Mouse (Mus musculus): ENCODE data around the gene Fgfr4. TPM values are rescaled to one million over a fixed set of nuclear protein-coding genes. Genes with fewer than 3 reads are reported as not detected.
"Not testable (repeated sequence)": the region's sequence is repeated elsewhere in the genome, so short reads cannot be mapped to it uniquely, and the experiment has no call there.

Gene Fgfr4
- total RNA-seq, 1 experiment = 1.8 TPM

DNA sequence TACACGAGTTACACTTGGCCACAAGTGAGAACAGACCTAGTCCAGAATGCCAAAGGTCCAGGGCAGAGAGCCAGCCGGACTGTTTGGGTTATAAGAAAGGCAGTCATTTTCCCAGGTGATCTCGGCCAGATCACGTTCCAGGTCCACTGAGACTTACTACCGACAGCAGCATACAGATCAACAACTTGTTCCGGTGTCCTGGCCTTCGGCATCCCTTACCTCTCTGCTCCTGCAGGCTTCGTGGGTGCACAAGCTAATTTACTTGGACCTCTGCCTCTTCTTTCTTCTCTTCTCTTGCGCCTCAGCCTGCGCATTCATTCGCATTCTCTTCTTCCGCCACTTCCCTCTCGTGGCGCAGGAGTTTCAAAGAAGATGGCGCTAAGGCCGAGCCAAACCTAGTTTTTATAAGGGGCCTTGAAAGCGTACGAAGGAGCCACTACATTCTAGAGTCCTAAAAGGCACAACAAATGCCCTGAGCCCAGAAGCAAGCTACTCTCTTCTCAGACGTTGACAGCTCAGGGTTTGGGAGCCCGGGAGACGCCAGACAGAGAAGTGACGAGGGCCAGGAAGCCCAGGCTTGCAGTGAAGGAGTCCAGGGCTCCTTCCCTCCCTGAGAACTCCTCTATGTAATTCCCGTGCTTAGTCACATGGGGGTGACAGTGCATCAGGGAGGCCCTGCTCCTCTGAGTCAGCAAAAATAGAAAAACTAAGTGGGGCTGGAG, 29.9 kb downstream of the Fgfr4 start:
- TF ChIP-seq MAFK (IDR thresholded peaks at IDR 0.05; ENCODE audit: insufficient read depth, low read depth, low read length) (peak; percentile 99), CHD2 (IDR thresholded peaks at IDR 0.05; ENCODE audit: low read depth, low read length) (no peak), HCFC1 (IDR thresholded peaks at IDR 0.05; ENCODE audit: borderline replicate concordance, insufficient read depth, low read length) (peak; percentile 34; the same call in 1 of the 2 replicates), ZC3H11A (IDR thresholded peaks at IDR 0.05; ENCODE audit: borderline replicate concordance, low read depth, low read length) (no peak), ZNF384 (IDR thresholded peaks at IDR 0.05; ENCODE audit: low read depth, low read length) (no peak)
- Histone ChIP-seq H3K36me3 (ENCODE audit: control insufficient read depth, insufficient read depth, low read length, poor library complexity, severe bottlenecking) (no peaks in the 10 kb centered on the region), H3K9me3 (ENCODE audit: control insufficient read depth, insufficient read depth, low read depth, low read length) (no peaks in the 10 kb centered on the region), H3K4me1 (ENCODE audit: control insufficient read depth in 2 of 2, insufficient read depth in 2 of 2, low read length in 2 of 2, poor library complexity in 1 of 2) (peaks cover 7 to 11% of the 10 kb centered on the region in 2 experiments), H3K27ac (ENCODE audit: insufficient read depth, low read depth, low read length, poor library complexity, severe bottlenecking) (peak overlapping the region; percentile 84), H3K9ac (ENCODE audit: insufficient read depth, low read depth, low read length, poor library complexity, severe bottlenecking) (peak overlapping the region; percentile 76), H3K4me3 (ENCODE audit: insufficient read depth in 1 of 2, low read depth in 1 of 2, low read length in 2 of 2, poor library complexity in 1 of 2, severe bottlenecking in 1 of 2) (peak overlapping the region; percentile 61 to 75)
- in situ Hi-C loops (cut with MboI; ENCODE audit: low sequenced_read_pairs in 2 of 2, unreplicated experiment in 2 of 2) = no loop called here
- DNase-seq (ENCODE audit: low read depth, low spot score) = no peak

GRCm38 (mm10) chr13:55183382-55183781, 30.9 kb downstream of the Fgfr4 start:
- H3K36me3 ChIP-seq (ENCODE audit: control insufficient read depth, insufficient read depth, low read length, poor library complexity, severe bottlenecking) = no peaks in the 10 kb centered on the region
- H3K27ac ChIP-seq (ENCODE audit: insufficient read depth, low read depth, low read length, poor library complexity, severe bottlenecking) = peak overlapping the region; percentile 11; the same call in 1 of the 2 replicates
- no peak for DNase-seq (ENCODE audit: low read depth, low spot score)
- H3K4me3 ChIP-seq (ENCODE audit: insufficient read depth in 1 of 2, low read depth in 1 of 2, low read length in 2 of 2, poor library complexity in 1 of 2, severe bottlenecking in 1 of 2) = no peak overlapping the region
- H3K9me3 ChIP-seq (ENCODE audit: control insufficient read depth, insufficient read depth, low read depth, low read length) = no peaks in the 10 kb centered on the region
- TF ChIP-seq ZNF384 (IDR thresholded peaks at IDR 0.05; ENCODE audit: low read depth, low read length) = no peak
- TF ChIP-seq CHD2 (IDR thresholded peaks at IDR 0.05; ENCODE audit: low read depth, low read length) = no peak
- no peak for TF ChIP-seq ZC3H11A (IDR thresholded peaks at IDR 0.05; ENCODE audit: borderline replicate concordance, low read depth, low read length)
- TF ChIP-seq MAFK (IDR thresholded peaks at IDR 0.05; ENCODE audit: insufficient read depth, low read depth, low read length) = no peak
- no peak for TF ChIP-seq HCFC1 (IDR thresholded peaks at IDR 0.05; ENCODE audit: borderline replicate concordance, insufficient read depth, low read length)
- H3K4me1 ChIP-seq (ENCODE audit: control insufficient read depth in 2 of 2, insufficient read depth in 2 of 2, low read length in 2 of 2, poor library complexity in 1 of 2) = peaks cover 7 to 8% of the 10 kb centered on the region in 2 experiments; a peak in 3 of 4 replicates
- H3K9ac ChIP-seq (ENCODE audit: insufficient read depth, low read depth, low read length, poor library complexity, severe bottlenecking) = no peak overlapping the region; the same call in 1 of the 2 replicates
- in situ Hi-C loops (cut with MboI; ENCODE audit: low sequenced_read_pairs in 2 of 2, unreplicated experiment in 2 of 2) = no loop called here

GRCm38 (mm10) chr13:55187062-55187461, 34.6 kb downstream of the Fgfr4 start:
- H3K9ac ChIP-seq (ENCODE audit: insufficient read depth, low read depth, low read length, poor library complexity, severe bottlenecking); H3K36me3 ChIP-seq (ENCODE audit: control insufficient read depth, insufficient read depth, low read length, poor library complexity, severe bottlenecking); H3K4me1 ChIP-seq (ENCODE audit: control insufficient read depth in 2 of 2, insufficient read depth in 2 of 2, low read length in 2 of 2, poor library complexity in 1 of 2); H3K4me3 ChIP-seq (ENCODE audit: insufficient read depth in 1 of 2, low read depth in 1 of 2, low read length in 2 of 2, poor library complexity in 1 of 2, severe bottlenecking in 1 of 2); in situ Hi-C loops (cut with MboI; ENCODE audit: low sequenced_read_pairs in 2 of 2, unreplicated experiment in 2 of 2); H3K27ac ChIP-seq (ENCODE audit: insufficient read depth, low read depth, low read length, poor library complexity, severe bottlenecking); H3K9me3 ChIP-seq (ENCODE audit: control insufficient read depth, insufficient read depth, low read depth, low read length); DNase-seq (ENCODE audit: low read depth, low spot score): not testable (repeated sequence)

GRCm38 (mm10) chr13:55189531-55190107, 37.2 kb downstream of the Fgfr4 start:
- H3K9me3 ChIP-seq (ENCODE audit: control insufficient read depth, insufficient read depth, low read depth, low read length) = no peaks in the 10 kb centered on the region
- in situ Hi-C loops (cut with MboI; ENCODE audit: low sequenced_read_pairs in 2 of 2, unreplicated experiment in 2 of 2) = no loop called here
- peaks cover 3 to 8% of the 10 kb centered on the region in 2 experiments; a peak in 3 of 4 replicates for H3K4me1 ChIP-seq (ENCODE audit: control insufficient read depth in 2 of 2, insufficient read depth in 2 of 2, low read length in 2 of 2, poor library complexity in 1 of 2)
- peak overlapping the region; percentile 75 for H3K9ac ChIP-seq (ENCODE audit: insufficient read depth, low read depth, low read length, poor library complexity, severe bottlenecking)
- peak overlapping the region; percentile 99 for H3K27ac ChIP-seq (ENCODE audit: insufficient read depth, low read depth, low read length, poor library complexity, severe bottlenecking)
- no peak for TF ChIP-seq ZC3H11A (IDR thresholded peaks at IDR 0.05; ENCODE audit: borderline replicate concordance, low read depth, low read length)
- peak; percentile 44; the same call in 1 of the 2 replicates for TF ChIP-seq HCFC1 (IDR thresholded peaks at IDR 0.05; ENCODE audit: borderline replicate concordance, insufficient read depth, low read length)
- TF ChIP-seq CHD2 (IDR thresholded peaks at IDR 0.05; ENCODE audit: low read depth, low read length) = no peak
- TF ChIP-seq ZNF384 (IDR thresholded peaks at IDR 0.05; ENCODE audit: low read depth, low read length) = peak; percentile 96
- peak overlapping the region; percentile 53 to 60 for H3K4me3 ChIP-seq (ENCODE audit: insufficient read depth in 1 of 2, low read depth in 1 of 2, low read length in 2 of 2, poor library complexity in 1 of 2, severe bottlenecking in 1 of 2)
- H3K36me3 ChIP-seq (ENCODE audit: control insufficient read depth, insufficient read depth, low read length, poor library complexity, severe bottlenecking) = no peaks in the 10 kb centered on the region
- no peak for DNase-seq (ENCODE audit: low read depth, low spot score)

All from ES-E14 (cell line).